Mouse (Mus musculus) megakaryocyte, embryonic 14.5 days (primary cell): ENCODE measurements around the gene Tmem88b. TPM values are rescaled to one million over a fixed set of nuclear protein-coding genes. Genes with fewer than 3 reads are reported as not detected.
"Not testable (repeated sequence)": the region's sequence is repeated elsewhere in the genome, so short reads cannot be mapped to it uniquely, and the experiment has no call there.

ENCODE experiments used
- H3K27me3 ChIP-seq: replicated peaks from 2 replicates; pipeline ENCODE3; 2012; ENCODE audit warnings: inconsistent platforms
- H3K36me3 ChIP-seq: replicated peaks from 2 replicates; pipeline ENCODE3; 2012; ENCODE audit warnings: low read length, inconsistent platforms, mixed read lengths
- H3K4me1 ChIP-seq: 2 replicates; pipeline ENCODE4 v1.6.1; 2012; ENCODE audit warnings: inconsistent platforms
- H3K4me3 ChIP-seq: replicated peaks from 2 replicates; pipeline ENCODE3; 2012; ENCODE audit warnings: moderate library complexity, mild to moderate bottlenecking, inconsistent platforms
- H3K9me3 ChIP-seq: 2 replicates; pipeline ENCODE4 v1.6.1; 2012; ENCODE audit warnings: inconsistent platforms
- FLI1 ChIP-seq: IDR thresholded peaks from 2 replicates; pipeline ENCODE4 v1.6.1; 2012; ENCODE audit warnings: low read length, inconsistent platforms, mixed read lengths
- GATA1 ChIP-seq: IDR thresholded peaks from 3 replicates; pipeline ENCODE4 v1.6.1; 2012; ENCODE audit warnings: mixed read lengths, low read length, inconsistent platforms, borderline replicate concordance
- polyA plus RNA-seq: library from polyadenylated mRNA; stranded (reverse); fragments of >175 nt; gene quantifications from 2 replicates; pipeline ENCODE4 v1.2.3, GENCODE M21; 2012; ENCODE audit warnings: low replicate concordance; ENCODE audit not compliant: insufficient read depth

Tmem88b gene
- polyA plus RNA-seq, 1 experiment = 0.04 TPM

DNA sequence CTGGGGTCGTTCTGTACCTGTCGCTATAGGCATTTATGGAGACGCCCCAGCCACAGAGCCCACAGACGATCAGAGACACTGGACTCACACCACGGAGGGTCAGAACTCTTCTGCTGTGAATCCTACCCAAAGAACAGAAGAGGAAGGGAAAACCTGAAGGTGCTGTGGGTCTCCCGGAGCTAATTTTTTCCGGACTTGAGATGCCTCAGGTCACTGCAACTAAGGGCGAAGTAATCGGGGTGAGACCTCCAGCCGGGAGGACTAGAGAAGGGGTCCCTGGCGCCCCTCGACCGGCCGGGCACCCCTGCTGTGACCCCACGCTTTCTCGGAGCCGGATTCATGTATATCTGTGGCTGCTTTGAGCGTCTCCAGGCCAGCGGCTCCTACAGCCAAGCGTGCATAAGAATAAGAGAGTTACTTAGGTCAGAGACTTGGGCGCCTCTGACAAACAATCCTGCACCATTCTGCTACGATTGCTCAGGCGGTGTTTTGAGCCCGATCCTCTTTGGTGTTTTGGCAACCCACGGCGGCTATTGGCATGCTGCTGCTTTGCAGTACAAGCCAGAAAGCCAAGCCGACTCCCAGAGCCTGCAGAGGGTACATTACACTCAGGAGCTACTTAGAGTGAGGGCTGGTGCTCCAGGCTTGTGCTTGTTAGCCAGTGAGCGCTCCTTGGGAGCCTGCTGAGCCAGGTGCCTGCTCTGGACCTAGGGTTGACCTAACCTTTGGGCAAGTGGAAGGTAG lies 24.1 kb downstream of the Tmem88b start:
- Histone ChIP-seq H3K27me3 (no peaks in the 10 kb centered on the region), H3K4me3 (peak overlapping the region; percentile 93), H3K9me3 (no peaks in the 10 kb centered on the region), H3K36me3 (peaks cover 22% of the 10 kb centered on the region), H3K4me1 (peaks cover 47% of the 10 kb centered on the region)
- TF ChIP-seq GATA1 = no peak
- no peak for TF ChIP-seq FLI1

DNA sequence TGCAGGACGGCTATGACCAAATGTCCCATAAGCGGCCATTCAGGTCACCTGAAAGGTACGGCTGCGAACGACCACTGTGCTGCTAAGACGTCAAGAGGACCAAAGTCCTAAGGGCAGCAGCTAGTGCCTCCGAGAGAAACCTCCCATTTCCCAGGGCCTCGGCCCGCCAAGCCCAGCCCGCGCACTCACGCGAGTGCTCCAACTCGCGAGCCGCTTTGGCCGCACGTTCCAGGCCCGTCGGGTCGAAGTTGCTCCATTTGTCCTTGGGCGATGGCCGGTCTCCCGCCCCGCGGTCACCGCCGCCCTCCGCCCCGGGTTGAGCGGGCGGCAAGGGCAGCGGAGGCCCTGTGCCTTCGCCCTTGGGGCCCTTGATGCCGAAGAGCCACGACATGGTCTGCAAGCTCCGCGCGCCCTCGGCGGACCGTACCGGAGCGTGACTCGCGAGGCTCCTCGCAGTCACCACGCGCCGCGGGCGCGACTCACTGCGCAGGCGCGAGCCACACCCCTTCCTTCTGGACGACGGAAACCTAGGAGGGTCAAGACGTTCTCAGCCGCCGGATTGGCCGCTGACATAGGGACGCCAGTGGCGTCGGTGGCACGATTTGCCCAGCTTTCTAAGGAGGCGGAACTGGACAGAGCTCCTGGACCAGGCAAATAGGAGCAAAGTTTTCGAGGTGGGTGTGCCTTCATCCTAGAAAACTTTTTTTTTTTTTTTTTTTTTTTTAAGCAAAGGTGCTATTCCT lies 24.9 kb downstream of the Tmem88b start, which contains the start of gene Atad3a:
TSS of gene Atad3a (minus strand) at position 481 of the 743 bp plus-strand sequence.
- no peaks in the 10 kb centered on the region for H3K9me3 ChIP-seq
- TF ChIP-seq FLI1 (no peak), GATA1 (no peak)
- peaks cover 45% of the 10 kb centered on the region for H3K4me1 ChIP-seq
- H3K4me3 ChIP-seq = peak within 1 kb of the TSS; percentile 93
- no peaks in the 10 kb centered on the region for H3K27me3 ChIP-seq
- H3K36me3 ChIP-seq = peaks cover 29% of the 10 kb centered on the region

DNA sequence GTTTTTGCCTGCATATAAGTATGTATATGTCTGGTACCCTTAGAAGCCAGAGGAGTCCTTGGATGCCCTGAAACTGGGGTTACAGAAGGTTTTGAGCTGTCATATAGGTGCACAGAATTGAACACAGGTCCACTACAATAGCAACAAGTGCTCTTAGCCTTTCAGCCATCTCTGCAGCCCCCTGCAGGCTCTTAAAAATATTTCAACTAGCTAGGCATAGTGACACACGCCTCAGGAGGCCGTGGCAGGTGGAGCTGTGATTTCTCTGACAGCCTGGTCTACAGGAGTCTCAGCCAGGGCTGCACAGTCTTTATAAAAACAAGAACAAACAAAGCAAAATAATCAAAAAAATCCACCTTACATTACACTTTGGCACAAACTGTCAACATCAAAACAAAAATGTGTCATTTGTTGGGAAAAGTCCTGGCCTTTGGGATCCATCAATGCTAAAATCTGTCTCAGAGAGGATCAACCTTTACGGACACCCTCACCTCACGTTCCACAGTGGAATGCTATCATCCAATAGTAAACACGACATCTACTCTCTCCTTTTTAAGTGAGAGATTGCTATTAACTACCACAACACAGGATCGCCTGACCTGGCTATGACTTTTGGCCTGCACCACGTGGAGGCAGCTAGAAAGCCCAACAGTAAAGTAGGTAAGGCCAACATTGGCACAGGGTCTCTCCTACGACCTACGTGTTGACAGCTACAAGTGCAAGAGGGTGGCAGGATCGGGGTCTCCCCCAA lies 25.6 kb downstream of the Tmem88b start:
- TF ChIP-seq GATA1 (no peak), FLI1 (no peak)
- peaks cover 45% of the 10 kb centered on the region for H3K4me1 ChIP-seq
- no peaks in the 10 kb centered on the region for H3K27me3 ChIP-seq
- H3K4me3 ChIP-seq = peak overlapping the region; percentile 93
- peaks cover 37% of the 10 kb centered on the region for H3K36me3 ChIP-seq
- no peaks in the 10 kb centered on the region for H3K9me3 ChIP-seq

DNA sequence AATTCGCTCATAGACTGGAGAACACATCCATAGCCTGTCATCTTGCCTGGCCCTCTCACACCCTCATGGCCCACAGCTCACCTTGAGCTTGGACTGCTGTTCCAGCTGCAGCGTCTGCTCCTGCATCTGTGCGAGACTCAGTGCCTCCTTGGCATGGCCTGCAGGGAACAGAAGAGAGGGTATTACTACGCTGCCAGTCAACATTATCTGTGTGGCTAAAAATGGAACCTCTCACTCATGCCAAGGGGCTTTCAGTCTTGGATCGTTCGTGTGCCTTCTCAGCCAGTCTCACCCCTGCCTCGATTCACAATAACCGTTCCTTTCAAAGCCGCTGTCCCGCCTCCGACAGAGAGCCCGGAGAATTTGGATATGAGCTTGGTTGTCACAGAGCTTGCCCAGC lies 28.7 kb downstream of the Tmem88b start:
- peaks cover 62% of the 10 kb centered on the region for H3K36me3 ChIP-seq
- peaks cover 38% of the 10 kb centered on the region for H3K4me1 ChIP-seq
- no peak for TF ChIP-seq FLI1
- TF ChIP-seq GATA1 = no peak
- H3K4me3 ChIP-seq = peak overlapping the region; percentile 42
- no peaks in the 10 kb centered on the region for H3K27me3 ChIP-seq
- H3K9me3 ChIP-seq = no peaks in the 10 kb centered on the region

DNA sequence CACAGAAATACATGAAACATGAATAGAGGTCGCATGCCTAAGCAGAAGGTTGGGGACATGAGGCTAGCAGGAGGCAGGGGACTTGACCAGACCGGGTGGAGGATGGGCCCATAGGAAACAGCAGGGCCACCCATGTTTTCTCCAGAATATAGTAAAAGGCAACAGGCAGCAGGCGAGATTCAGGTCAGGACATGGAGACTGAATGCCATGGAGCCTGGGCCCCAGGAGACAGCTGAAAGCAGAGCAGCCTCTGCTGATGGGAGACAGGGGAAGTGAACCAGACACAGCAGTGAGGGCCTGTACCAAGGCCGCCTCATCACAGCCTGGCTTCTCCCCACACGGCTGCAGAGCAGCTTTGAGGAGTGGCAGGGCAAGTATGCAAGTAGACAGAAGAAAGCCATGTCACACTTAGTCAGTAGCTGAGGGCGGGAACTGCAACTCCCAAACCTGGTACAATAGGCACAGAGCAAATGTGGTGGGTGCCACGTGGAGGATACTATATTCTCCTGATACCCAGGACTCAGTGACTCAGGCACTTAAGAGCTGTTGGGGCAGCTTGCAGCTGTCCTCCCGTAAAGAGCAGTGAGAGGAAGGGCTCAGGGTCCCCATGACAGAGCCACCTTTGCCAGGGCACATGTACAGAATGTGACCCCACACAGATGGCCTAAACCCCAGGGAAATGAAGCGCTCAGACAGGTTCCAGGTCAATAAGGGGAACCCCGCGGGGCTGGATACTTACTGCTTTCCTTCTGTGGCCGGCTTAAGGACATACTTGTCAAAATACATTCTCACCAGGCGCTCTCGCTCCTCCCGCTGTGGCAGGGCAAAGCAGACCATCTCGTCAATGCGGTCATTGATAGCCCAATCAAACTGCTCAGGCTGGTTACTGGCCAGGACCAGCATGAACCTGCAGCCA lies 38.8 kb downstream of the Tmem88b start:
- no peak overlapping the region for H3K4me3 ChIP-seq
- H3K9me3 ChIP-seq = no peaks in the 10 kb centered on the region
- peaks cover 5% of the 10 kb centered on the region; the same call in 1 of the 2 replicates for H3K4me1 ChIP-seq
- H3K27me3 ChIP-seq = no peaks in the 10 kb centered on the region
- no peak for TF ChIP-seq FLI1
- TF ChIP-seq GATA1 = no peak
- H3K36me3 ChIP-seq = peaks cover 98% of the 10 kb centered on the region

DNA sequence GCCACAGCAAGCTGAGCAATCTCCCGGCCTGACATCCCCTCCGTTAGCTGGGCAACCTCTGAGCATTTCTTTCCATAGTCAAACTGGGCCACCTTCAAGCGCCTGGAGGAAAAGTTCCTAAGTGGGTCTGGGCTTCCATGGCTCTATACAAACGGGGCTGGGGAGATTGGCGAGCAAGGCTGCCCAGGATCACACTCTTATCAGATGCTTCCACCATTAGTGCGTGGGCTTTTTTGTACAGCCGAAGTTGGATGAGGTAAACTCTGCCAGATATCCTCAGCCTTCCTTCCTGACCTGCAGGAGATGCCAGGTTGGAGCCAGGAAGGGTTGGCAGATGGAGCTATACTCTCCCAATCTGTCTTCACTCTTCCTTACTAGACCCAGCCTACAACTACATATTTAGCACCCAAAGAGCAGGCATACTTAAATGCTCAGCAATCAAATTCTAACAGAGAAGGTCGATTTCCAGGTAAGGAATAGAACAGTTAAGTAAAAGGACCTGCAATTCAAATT lies 39.6 kb downstream of the Tmem88b start:
- TF ChIP-seq GATA1 = no peak
- no peak for TF ChIP-seq FLI1
- peaks cover 5% of the 10 kb centered on the region; the same call in 1 of the 2 replicates for H3K4me1 ChIP-seq
- peaks cover 98% of the 10 kb centered on the region for H3K36me3 ChIP-seq
- H3K27me3 ChIP-seq = no peaks in the 10 kb centered on the region
- no peak overlapping the region for H3K4me3 ChIP-seq
- no peaks in the 10 kb centered on the region for H3K9me3 ChIP-seq

DNA sequence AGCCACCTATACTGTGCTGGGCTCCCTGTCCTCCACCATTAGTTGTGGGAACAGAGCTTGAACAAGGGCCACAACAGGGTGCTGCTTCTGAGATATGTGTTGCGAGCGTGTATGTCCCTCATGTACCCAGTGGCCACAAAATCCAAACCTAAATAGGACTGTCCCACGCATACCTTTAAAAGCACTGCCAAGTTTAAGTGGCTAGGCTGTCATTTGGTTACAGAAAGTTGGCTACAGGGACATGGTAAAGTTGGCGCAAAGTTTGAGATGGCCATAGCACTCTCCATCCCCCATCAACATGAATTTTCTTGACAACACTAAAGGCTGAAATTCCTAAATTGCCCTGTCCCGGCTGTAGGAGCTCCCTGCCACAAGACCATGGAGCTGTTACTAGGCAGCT lies 40.5 kb downstream of the Tmem88b start:
- H3K4me3 ChIP-seq = no peak overlapping the region
- TF ChIP-seq GATA1 = no peak
- TF ChIP-seq FLI1 = no peak
- H3K4me1 ChIP-seq = peaks cover 5% of the 10 kb centered on the region; the same call in 1 of the 2 replicates
- H3K9me3 ChIP-seq = no peaks in the 10 kb centered on the region
- H3K36me3 ChIP-seq = peaks cover 98% of the 10 kb centered on the region
- H3K27me3 ChIP-seq = no peaks in the 10 kb centered on the region

DNA sequence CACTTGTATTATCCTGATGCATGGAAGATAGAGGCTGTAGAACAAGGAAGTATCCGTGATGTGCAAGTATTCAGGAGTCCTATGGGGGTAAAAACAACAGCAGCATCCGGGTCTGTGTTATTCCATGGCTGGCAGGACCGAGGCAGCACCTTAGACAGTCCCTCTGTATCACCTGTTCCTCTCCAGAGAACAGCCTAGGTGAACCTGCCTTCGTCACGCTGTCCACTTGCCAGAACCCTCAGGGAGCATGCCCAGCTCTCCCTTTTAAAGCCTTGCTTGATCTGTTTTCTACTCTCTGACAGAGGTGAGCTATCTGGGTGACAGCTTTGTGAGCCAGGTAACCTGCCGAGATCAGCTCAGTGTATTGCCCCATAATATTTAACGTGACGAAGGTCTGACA lies 41.2 kb downstream of the Tmem88b start:
- no peak overlapping the region for H3K4me3 ChIP-seq
- TF ChIP-seq FLI1 = no peak
- TF ChIP-seq GATA1 = no peak
- H3K27me3 ChIP-seq = no peaks in the 10 kb centered on the region
- H3K36me3 ChIP-seq = peaks cover 98% of the 10 kb centered on the region
- no peaks in the 10 kb centered on the region for H3K9me3 ChIP-seq
- peaks cover 5% of the 10 kb centered on the region; the same call in 1 of the 2 replicates for H3K4me1 ChIP-seq

DNA sequence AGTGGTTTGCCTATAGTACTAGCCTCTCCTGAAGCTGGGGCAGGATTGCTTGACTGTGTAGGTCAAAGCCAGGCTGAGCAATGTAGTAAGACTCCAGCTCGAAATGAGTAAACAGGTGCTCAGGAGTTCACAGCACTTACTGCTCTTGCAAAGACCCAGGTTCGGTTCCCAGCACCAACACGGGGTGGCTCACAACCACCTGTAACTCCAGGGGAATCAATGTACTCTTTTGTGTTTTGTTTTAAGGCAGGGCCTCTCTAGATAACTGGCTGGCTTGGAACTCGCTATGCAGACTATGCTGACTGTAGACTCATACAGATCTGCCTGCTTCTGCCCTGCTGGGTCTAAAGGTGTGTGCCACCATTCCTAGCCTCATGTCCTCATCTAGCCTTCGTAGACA lies 43.0 kb downstream of the Tmem88b start:
- H3K4me1 ChIP-seq = peaks cover 13% of the 10 kb centered on the region; the same call in 1 of the 2 replicates
- no peaks in the 10 kb centered on the region for H3K9me3 ChIP-seq
- H3K36me3 ChIP-seq = peaks cover 97% of the 10 kb centered on the region
- TF ChIP-seq GATA1 = no peak
- no peak for TF ChIP-seq FLI1
- no peaks in the 10 kb centered on the region for H3K27me3 ChIP-seq
- no peak overlapping the region for H3K4me3 ChIP-seq

DNA sequence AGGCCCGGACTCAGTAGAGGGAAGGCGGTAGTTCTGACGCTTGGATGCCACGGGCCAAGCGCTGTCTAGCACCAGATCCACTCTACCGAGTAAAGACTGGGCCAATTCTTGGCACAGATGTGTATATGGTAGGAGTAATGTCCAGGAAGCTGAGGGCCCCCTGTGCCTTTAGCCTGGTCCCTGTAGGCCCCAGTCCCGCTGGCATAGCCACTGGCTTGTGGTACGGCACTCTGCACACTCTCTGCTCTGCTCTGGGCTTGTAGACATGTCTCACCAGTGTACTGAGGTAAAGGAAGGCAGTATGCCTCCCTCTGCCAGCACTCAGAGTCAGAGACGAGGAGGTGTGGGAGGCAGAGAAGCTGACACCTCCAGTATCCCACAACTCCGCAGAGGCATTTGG lies 45.0 kb downstream of the Tmem88b start:
- peaks cover 99% of the 10 kb centered on the region for H3K36me3 ChIP-seq
- H3K27me3 ChIP-seq, H3K4me3 ChIP-seq, H3K9me3 ChIP-seq: not testable (repeated sequence)
- H3K4me1 ChIP-seq = peaks cover 23% of the 10 kb centered on the region
